In genomic region chr6:30300901-30301300, GRCm38 (mm10) we compare ENCODE assay signal across 8 mouse cellular contexts. TPM values are rescaled to one million over a fixed set of nuclear protein-coding genes. Genes with fewer than 3 reads are reported as not detected.
A peak's percentile ranks its signal among the peaks of the same experiment; 100 is the strongest.
DNase-seq lines count a peak whose midpoint lies in the region; ATAC-seq and TF ChIP-seq lines count a peak whose summit lies in the region.

No protein-coding gene starts in this region.

- H3K36me3 ChIP-seq in kidney, embryonic 14.5 days (ENCODE audit: control insufficient read depth, insufficient read depth, low read length), result peaks cover 6% of the 10 kb centered on the region; the same call in 1 of the 2 replicates
- H3K36me3 ChIP-seq in forebrain, embryonic 14.5 days (ENCODE audit: control insufficient read depth, insufficient read depth, low read length), result peaks cover 14% of the 10 kb centered on the region; the same call in 1 of the 2 replicates
- H3K36me3 ChIP-seq in midbrain, embryonic 13.5 days, result peaks cover 19% of the 10 kb centered on the region; the same call in 1 of the 2 replicates

- in situ Hi-C loops in Patski (cut with MboI; ENCODE audit: low pct_unique_long_range_greater_than_20kb), result no loop called here

- 5% methylated on average over 7 of the region's 7 CpGs for WGBS in kidney, embryonic 14.5 days
- WGBS in forebrain, embryonic 14.5 days, result under 1% methylated on average over 7 of the region's 7 CpGs
- 3% methylated on average over 7 of the region's 7 CpGs for WGBS in midbrain, embryonic 13.5 days

- peak overlapping the region; percentile 86; the same call in 1 of the 2 replicates for H3K9ac ChIP-seq in kidney, embryonic 14.5 days (ENCODE audit: low read depth, low read length)
- peak overlapping the region; percentile 74 for H3K9ac ChIP-seq in forebrain, embryonic 14.5 days (ENCODE audit: low read length)
- peak overlapping the region; percentile 71 for H3K9ac ChIP-seq in midbrain, embryonic 13.5 days (replicated peaks)

- peak; percentile 32; the same call in 1 of the 2 replicates for ATAC-seq in kidney, embryonic 14.5 days (ENCODE audit: low FRiP score, low TSS enrichment)
- peak; percentile 73 for ATAC-seq in Patski
- no peak for ATAC-seq in forebrain, embryonic 14.5 days
- ATAC-seq in midbrain, embryonic 13.5 days, result no peak

- no peak for DNase-seq in kidney, adult 18-20 months
- DNase-seq in Patski (ENCODE audit: low read depth, low spot score), result peak; percentile 75
- DNase-seq in forebrain, embryonic 14.5 days (ENCODE audit: low spot score), result no peak
- DNase-seq in kidney, postnatal 14 days, result peak; percentile 18
- DNase-seq in gastrocnemius, adult 18-20 months (ENCODE audit: low spot score), result no peak
- no peak for DNase-seq in spleen, postnatal 14 days (ENCODE audit: low spot score in 2 of 2)

- peak overlapping the region; percentile 60 for H3K4me2 ChIP-seq in kidney, embryonic 14.5 days (replicated peaks; ENCODE audit: low read depth, low read length)
- H3K4me2 ChIP-seq in forebrain, embryonic 14.5 days (ENCODE audit: low read length), result peak overlapping the region; percentile 69
- H3K4me2 ChIP-seq in midbrain, embryonic 13.5 days (replicated peaks), result peak overlapping the region; percentile 92

- peaks cover 31% of the 10 kb centered on the region for H3K4me1 ChIP-seq in kidney, embryonic 14.5 days (ENCODE audit: control insufficient read depth, insufficient read depth, low read length)
- peaks cover 17% of the 10 kb centered on the region; the same call in 1 of the 2 replicates for H3K4me1 ChIP-seq in forebrain, embryonic 14.5 days (ENCODE audit: control insufficient read depth, insufficient read depth, low read length)
- peaks cover 47% of the 10 kb centered on the region for H3K4me1 ChIP-seq in midbrain, embryonic 13.5 days (replicated peaks)

- no peaks in the 10 kb centered on the region for H3K27me3 ChIP-seq in kidney, embryonic 14.5 days (ENCODE audit: control insufficient read depth, insufficient read depth, low read length)
- no peaks in the 10 kb centered on the region for H3K27me3 ChIP-seq in Patski
- H3K27me3 ChIP-seq in forebrain, embryonic 14.5 days (replicated peaks; ENCODE audit: control insufficient read depth, insufficient read depth, low read length), result no peaks in the 10 kb centered on the region
- H3K27me3 ChIP-seq in midbrain, embryonic 13.5 days, result no peaks in the 10 kb centered on the region

- TF ChIP-seq CTCF in Patski (IDR thresholded peaks at IDR 0.05), result no peak

- peak overlapping the region; percentile 88 for H3K4me3 ChIP-seq in kidney, embryonic 14.5 days (ENCODE audit: low read length)
- peak overlapping the region; percentile 75 for H3K4me3 ChIP-seq in forebrain, embryonic 14.5 days (ENCODE audit: low read depth, low read length)
- peak overlapping the region; percentile 76 for H3K4me3 ChIP-seq in midbrain, embryonic 13.5 days (replicated peaks)

- POLR2A ChIA-PET in Patski (lab: Charles Lee), result interaction anchor here (1.4 to 2.1 kb wide), 2 partner anchors 9 to 55 kb away, joined by 4 to 6 read pairs; no protein-coding TSS in a partner anchor

- no peaks in the 10 kb centered on the region for H3K9me3 ChIP-seq in kidney, embryonic 14.5 days (ENCODE audit: control insufficient read depth, low read length)
- H3K9me3 ChIP-seq in forebrain, embryonic 14.5 days (replicated peaks; ENCODE audit: control insufficient read depth, low read length), result no peaks in the 10 kb centered on the region
- H3K9me3 ChIP-seq in midbrain, embryonic 13.5 days, result no peaks in the 10 kb centered on the region

- H3K27ac ChIP-seq in kidney, embryonic 14.5 days (ENCODE audit: low read depth, low read length), result peak overlapping the region; percentile 98
- H3K27ac ChIP-seq in forebrain, embryonic 14.5 days (ENCODE audit: low read depth, low read length), result peak overlapping the region; percentile 77
- H3K27ac ChIP-seq in midbrain, embryonic 13.5 days, result peak overlapping the region; percentile 87

- CTCF ChIA-PET in Patski (lab: Charles Lee), result interaction anchor here (1.2 kb wide), 1 partner anchor 9 kb away, joined by 3 read pairs; no protein-coding TSS in a partner anchor

RNA-seq across cellular contexts. Expression of gene Ube2h, which starts 3.4 kb away (rescaled TPM):
- 45.7 and 68.1 TPM in 2 replicates for polyA plus RNA-seq in kidney, embryonic 14.5 days (2014; fragmentation: Nextera tagmentation; extraction: Ambion mirVana)
- 88.9 TPM for polyA plus RNA-seq in Patski (2021)
- polyA plus RNA-seq in forebrain, embryonic 14.5 days (2014; fragmentation: Nextera tagmentation; extraction: Ambion mirVana), result 57.3 and 71.4 TPM in 2 replicates
- 57.6 and 66.0 TPM in 2 replicates for polyA plus RNA-seq in midbrain, embryonic 13.5 days (2015; fragmentation: Nextera tagmentation; extraction: Ambion mirVana)
- 10 to 100 TPM; 64.7 to 69.4 TPM for total RNA-seq in gastrocnemius, adult 18-20 months (2021)

Comparison
In these comparisons a context has a peak if more than half of its experiments do, and no peak if none do; other contexts are left out.
1. DNase-seq: peak in Patski (single experiment) and kidney, postnatal 14 days (single experiment); none in kidney, adult 18-20 months (single experiment), forebrain, embryonic 14.5 days (single experiment), gastrocnemius, adult 18-20 months (single experiment) and spleen, postnatal 14 days (0 of 2).
2. ATAC-seq: peak in kidney, embryonic 14.5 days (single experiment) and Patski (single experiment); none in forebrain, embryonic 14.5 days (single experiment) and midbrain, embryonic 13.5 days (single experiment).
3. Peak in every context shown above with its lines, with median percentiles within 50 percentile points of each other: H3K27ac ChIP-seq, H3K4me2 ChIP-seq, H3K4me3 ChIP-seq and H3K9ac ChIP-seq.